Mouse (Mus musculus) lung, embryonic 14.5 days (tissue): Measurements from ENCODE around the gene Slc9a4. TPM values are rescaled to one million over a fixed set of nuclear protein-coding genes. Genes with fewer than 3 reads are reported as not detected.
"Not testable (repeated sequence)": the region's sequence is repeated elsewhere in the genome, so short reads cannot be mapped to it uniquely, and the experiment has no call there.

Experiments
- ATAC-seq: fragments of 200-750 bp; cut with Nextera tagmentation; 2 replicates; pipeline ENCODE4 v1.8.0; 2017; ENCODE audit warnings: mild to moderate bottlenecking, moderate TSS enrichment, moderate library complexity; ENCODE audit not compliant: insufficient read depth
- DNase-seq: peaks from one replicate; pipeline ENCODE4 v3.0.0-alpha.2; 2015
- H3K27ac ChIP-seq: fragments of 300-500 bp; sonication (generic); 2 replicates; pipeline ENCODE4 v1.5.1; 2014; ENCODE audit warnings: low read depth, mild to moderate bottlenecking, moderate library complexity
- H3K27me3 ChIP-seq: fragments of 300-500 bp; sonication (generic); 2 replicates; pipeline ENCODE4 v1.6.1; 2014; ENCODE audit warnings: low read length, control low read depth; ENCODE audit not compliant: insufficient read depth
- H3K36me3 ChIP-seq: fragments of 300-500 bp; sonication (generic); 2 replicates; pipeline ENCODE4 v1.6.1; 2014; ENCODE audit warnings: control low read depth; ENCODE audit not compliant: insufficient read depth
- H3K4me1 ChIP-seq: fragments of 300-500 bp; sonication (generic); 2 replicates; pipeline ENCODE4 v1.6.1; 2014; ENCODE audit warnings: antibody characterized with exemption, control low read depth; ENCODE audit not compliant: insufficient read depth
- H3K4me2 ChIP-seq: fragments of 300-500 bp; sonication (generic); 2 replicates; pipeline ENCODE4 v1.6.1; 2014; ENCODE audit warnings: mild to moderate bottlenecking
- H3K4me3 ChIP-seq: fragments of 300-500 bp; sonication (generic); 2 replicates; pipeline ENCODE4 v1.5.1; 2014; ENCODE audit warnings: low read depth, low read length
- H3K9ac ChIP-seq: fragments of 300-500 bp; sonication (generic); 2 replicates; pipeline ENCODE4 v1.6.1; 2014
- H3K9me3 ChIP-seq: fragments of 300-500 bp; sonication (generic); 2 replicates; pipeline ENCODE4 v1.6.1; 2016; ENCODE audit warnings: low read depth, low read length, control low read depth
- CTCF ChIP-seq: IDR thresholded peaks from 2 replicates; pipeline ENCODE4 v1.5.1; 2016; ENCODE audit warnings: antibody characterized with exemption, low read depth
- WGBS: fragments of 180-500 bp; shearing (Covaris S2); extraction: QIAGEN DNeasy Blood & Tissue Kit; methylation state at CpG from one replicate; pipeline ENCODE4 v1.1.7; 2014; 5-methylcytosine and 5-hydroxymethylcytosine counted together
- polyA plus RNA-seq: library from polyadenylated mRNA; unstranded; fragments of >200 nt; fragmentation: Nextera tagmentation; extraction: Ambion mirVana; gene quantifications from 2 replicates; pipeline ENCODE4 v1.2.1, GENCODE M21; 2014

The Slc9a4 gene
- polyA plus RNA-seq, 1 experiment from 2014 or later: not detected

GRCm38 (mm10) chr1:40665401-40666370, 85.8 kb downstream of the Slc9a4 start:
- no peaks in the 10 kb centered on the region for H3K9me3 ChIP-seq
- no peak overlapping the region for H3K9ac ChIP-seq
- no peaks in the 10 kb centered on the region for H3K27me3 ChIP-seq
- 27% methylated on average over 12 of the region's 12 CpGs for WGBS
- H3K36me3 ChIP-seq: no peaks in the 10 kb centered on the region
- peak; percentile 19 for DNase-seq
- H3K27ac ChIP-seq: no peak overlapping the region
- no peak for ATAC-seq
- no peaks in the 10 kb centered on the region for H3K4me1 ChIP-seq
- TF ChIP-seq CTCF: no peak
- H3K4me3 ChIP-seq: no peak overlapping the region
- H3K4me2 ChIP-seq: no peak overlapping the region

- H3K36me3 ChIP-seq, H3K9me3 ChIP-seq, H3K27ac ChIP-seq, H3K27me3 ChIP-seq, ATAC-seq, H3K4me1 ChIP-seq, H3K4me2 ChIP-seq, H3K4me3 ChIP-seq, DNase-seq, H3K9ac ChIP-seq: not testable (repeated sequence)
- WGBS: 19% methylated on average over 3 of the region's 3 CpGs
Observed at GRCm38 (mm10) chr1:40667442-40667841, 87.6 kb downstream of the Slc9a4 start.

- H3K9me3 ChIP-seq: no peaks in the 10 kb centered on the region
- ATAC-seq (no peak), DNase-seq (no peak)
- H3K9ac ChIP-seq: no peak overlapping the region
- WGBS: 60% methylated on average over 3 of the region's 3 CpGs
- no peak for TF ChIP-seq CTCF
- no peak overlapping the region for H3K4me3 ChIP-seq
- no peaks in the 10 kb centered on the region for H3K4me1 ChIP-seq
- no peaks in the 10 kb centered on the region for H3K36me3 ChIP-seq
- no peak overlapping the region for H3K27ac ChIP-seq
- no peak overlapping the region for H3K4me2 ChIP-seq
- H3K27me3 ChIP-seq: no peaks in the 10 kb centered on the region
Observed at GRCm38 (mm10) chr1:40670025-40670424, 90.1 kb downstream of the Slc9a4 start.

GRCm38 (mm10) chr1:40671490-40671889, 91.6 kb downstream of the Slc9a4 start:
- no peak for ATAC-seq
- 89% methylated on average over 4 of the region's 4 CpGs for WGBS
- Histone ChIP-seq H3K27me3 (no peaks in the 10 kb centered on the region), H3K36me3 (no peaks in the 10 kb centered on the region), H3K4me3 (no peak overlapping the region), H3K9ac (no peak overlapping the region), H3K9me3 (no peaks in the 10 kb centered on the region), H3K4me2 (no peak overlapping the region), H3K27ac (no peak overlapping the region), H3K4me1 (no peaks in the 10 kb centered on the region)
- TF ChIP-seq CTCF: no peak
- DNase-seq: no peak

GRCm38 (mm10) chr1:40677306-40677705, 97.4 kb downstream of the Slc9a4 start:
- H3K4me2 ChIP-seq: no peak overlapping the region
- H3K4me3 ChIP-seq: no peak overlapping the region
- no peaks in the 10 kb centered on the region for H3K36me3 ChIP-seq
- TF ChIP-seq CTCF: no peak
- H3K27me3 ChIP-seq: peaks cover 42% of the 10 kb centered on the region
- DNase-seq (peak; percentile 14), ATAC-seq (no peak)
- H3K27ac ChIP-seq: no peak overlapping the region
- H3K9ac ChIP-seq: no peak overlapping the region
- no peaks in the 10 kb centered on the region for H3K9me3 ChIP-seq
- WGBS: 33% methylated on average over 5 of the region's 5 CpGs
- H3K4me1 ChIP-seq: no peaks in the 10 kb centered on the region

Other genes with a start within 250 kb of the Slc9a4 start
- gene Il1rl1, start 150.5 kb upstream of the Slc9a4 start, polyA plus RNA-seq: 0.69 and 1.0 TPM in 2 replicates
- gene Il18r1, start 114.5 kb upstream of the Slc9a4 start, polyA plus RNA-seq: 0.50 and 0.76 TPM in 2 replicates
- gene Il18rap, start 64.7 kb upstream of the Slc9a4 start, polyA plus RNA-seq: 0.14 and 0.73 TPM in 2 replicates
- gene Slc9a2, start 100.5 kb downstream of the Slc9a4 start, polyA plus RNA-seq: 0.07 TPM in 1 of 2 replicates, not detected in the other
- gene Mfsd9, start 210.6 kb downstream of the Slc9a4 start, polyA plus RNA-seq: 3.2 TPM in 2 replicates
- 0.25 and 0.76 TPM in 2 replicates for gene Tmem182, start 225.5 kb downstream of the Slc9a4 start, polyA plus RNA-seq